Mouse (Mus musculus) retina, adult 2 months (tissue): ENCODE measurements around the gene 4930467E23Rik.
"Not testable (repeated sequence)": the region's sequence is repeated elsewhere in the genome, so short reads cannot be mapped to it uniquely, and the experiment has no call there.

Experiments used
- DNase-seq: peaks from one replicate; pipeline ENCODE4 v3.0.0-alpha.2; 2012; ENCODE audit warnings: low read depth, low spot score

The 4930467E23Rik gene

GRCm38 (mm10) chr8:19711171-19711860 lies 18.1 kb upstream of the 4930467E23Rik start:
- not testable (repeated sequence) for DNase-seq

GRCm38 (mm10) chr8:19712227-19712750 lies 17.1 kb upstream of the 4930467E23Rik start:
- DNase-seq, result not testable (repeated sequence)

GRCm38 (mm10) chr8:19712816-19713215 lies 16.6 kb upstream of the 4930467E23Rik start:
- DNase-seq, result not testable (repeated sequence)

GRCm38 (mm10) chr8:19713232-19713834 lies 16.0 kb upstream of the 4930467E23Rik start:
- DNase-seq, result not testable (repeated sequence)

- DNase-seq, result not testable (repeated sequence)
Measured at GRCm38 (mm10) chr8:19714426-19714825, 14.9 kb upstream of the 4930467E23Rik start.

GRCm38 (mm10) chr8:19715266-19715665 lies 14.1 kb upstream of the 4930467E23Rik start:
- not testable (repeated sequence) for DNase-seq

- DNase-seq, result not testable (repeated sequence)
Measured at GRCm38 (mm10) chr8:19717851-19718250, 11.5 kb upstream of the 4930467E23Rik start.

- not testable (repeated sequence) for DNase-seq
Measured at GRCm38 (mm10) chr8:19719513-19719912, 9.9 kb upstream of the 4930467E23Rik start.

- DNase-seq, result not testable (repeated sequence)
Measured at GRCm38 (mm10) chr8:19724871-19725270, 4.5 kb upstream of the 4930467E23Rik start.

- not testable (repeated sequence) for DNase-seq
Measured at GRCm38 (mm10) chr8:19751773-19752172, 22.4 kb downstream of the 4930467E23Rik start.

GRCm38 (mm10) chr8:19754178-19754577 lies 24.8 kb downstream of the 4930467E23Rik start:
- DNase-seq, result not testable (repeated sequence)

- not testable (repeated sequence) for DNase-seq
Measured at GRCm38 (mm10) chr8:19754961-19755360, 25.6 kb downstream of the 4930467E23Rik start.

GRCm38 (mm10) chr8:19761660-19762059 lies 32.3 kb downstream of the 4930467E23Rik start:
- not testable (repeated sequence) for DNase-seq

GRCm38 (mm10) chr8:19762860-19763592 lies 33.6 kb downstream of the 4930467E23Rik start:
- not testable (repeated sequence) for DNase-seq

GRCm38 (mm10) chr8:19765531-19765930 lies 36.2 kb downstream of the 4930467E23Rik start:
- not testable (repeated sequence) for DNase-seq

GRCm38 (mm10) chr8:19773461-19773860 lies 44.1 kb downstream of the 4930467E23Rik start:
- not testable (repeated sequence) for DNase-seq

GRCm38 (mm10) chr8:19776311-19776710 lies 46.9 kb downstream of the 4930467E23Rik start:
- not testable (repeated sequence) for DNase-seq

GRCm38 (mm10) chr8:19777500-19777899 lies 48.1 kb downstream of the 4930467E23Rik start:
- not testable (repeated sequence) for DNase-seq

- not testable (repeated sequence) for DNase-seq
Measured at GRCm38 (mm10) chr8:19778126-19778525, 48.8 kb downstream of the 4930467E23Rik start.

GRCm38 (mm10) chr8:19778891-19779290 lies 49.5 kb downstream of the 4930467E23Rik start:
- not testable (repeated sequence) for DNase-seq

GRCm38 (mm10) chr8:19780212-19780611 lies 50.8 kb downstream of the 4930467E23Rik start:
- DNase-seq, result not testable (repeated sequence)

- DNase-seq, result not testable (repeated sequence)
Measured at GRCm38 (mm10) chr8:19780658-19781057, 51.3 kb downstream of the 4930467E23Rik start.
